Mouse (Mus musculus): Measurements from ENCODE around the gene Dnajc27.

Gene Dnajc27

GRCm38 (mm10) chr12:4083441-4083840 lies 1.1 kb downstream of the Dnajc27 start:
- DNase-seq, result peak; percentile 63

- peak; percentile 92 for DNase-seq
These were observed 25.0 kb downstream of the Dnajc27 start for GRCm38 (mm10) chr12:4107383-4107782.

GRCm38 (mm10) chr12:4116132-4116531 lies 33.7 kb downstream of the Dnajc27 start:
- no peak for DNase-seq

DNA sequence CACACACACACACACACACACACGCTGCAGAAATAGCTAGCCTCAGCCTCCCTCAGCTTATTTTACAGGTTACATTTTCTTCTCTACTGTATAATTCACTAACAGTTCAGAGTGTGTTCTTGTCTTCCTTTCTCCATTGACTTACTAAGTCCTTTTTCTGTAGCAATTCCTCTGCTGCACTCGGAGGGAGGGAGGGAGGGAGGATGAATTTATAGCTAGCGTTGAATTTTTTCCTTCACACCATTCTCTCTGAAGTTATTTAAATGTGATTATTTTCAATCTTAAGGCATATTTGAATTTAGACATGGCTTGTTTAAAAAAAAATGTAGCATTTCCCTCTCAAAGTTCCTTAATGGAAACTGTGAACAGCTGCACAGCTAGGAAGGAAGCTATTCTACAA lies 34.8 kb downstream of the Dnajc27 start:
- DNase-seq, result no peak

DNA sequence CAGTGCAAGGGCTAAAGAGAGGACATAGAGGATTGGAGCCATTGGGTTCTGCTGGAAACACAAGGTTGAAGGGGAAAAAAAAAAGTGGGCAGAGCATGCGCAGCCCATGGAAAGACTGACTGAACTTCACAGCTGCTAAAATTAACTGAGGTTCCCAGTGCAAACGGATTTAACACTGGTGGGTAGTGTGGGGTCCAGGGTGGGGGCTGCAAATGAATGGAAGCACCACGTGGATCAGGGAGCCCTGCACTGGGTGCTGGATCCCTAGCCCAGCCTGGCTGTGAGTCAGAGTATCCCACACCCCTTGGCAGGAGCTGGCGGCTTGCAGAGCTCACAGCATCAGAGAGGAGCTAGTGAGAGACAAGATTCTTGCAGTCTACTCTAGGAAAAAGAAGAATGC lies 35.2 kb downstream of the Dnajc27 start:
- DNase-seq, result peak; percentile 89

- peak; percentile 90 for DNase-seq
These were observed 45.0 kb downstream of the Dnajc27 start for GRCm38 (mm10) chr12:4127346-4127745.

GRCm38 (mm10) chr12:4132941-4133846 lies 50.8 kb downstream of the Dnajc27 start, which contains the start of gene Adcy3:
Gene Adcy3, plus strand, starts transcription at chr12:4133103.
- DNase-seq, result peak; percentile 96

- no peak for DNase-seq
These were observed 51.4 kb downstream of the Dnajc27 start for GRCm38 (mm10) chr12:4133847-4134212.

GRCm38 (mm10) chr12:4143179-4143578 lies 60.8 kb downstream of the Dnajc27 start:
- DNase-seq, result no peak

DNA sequence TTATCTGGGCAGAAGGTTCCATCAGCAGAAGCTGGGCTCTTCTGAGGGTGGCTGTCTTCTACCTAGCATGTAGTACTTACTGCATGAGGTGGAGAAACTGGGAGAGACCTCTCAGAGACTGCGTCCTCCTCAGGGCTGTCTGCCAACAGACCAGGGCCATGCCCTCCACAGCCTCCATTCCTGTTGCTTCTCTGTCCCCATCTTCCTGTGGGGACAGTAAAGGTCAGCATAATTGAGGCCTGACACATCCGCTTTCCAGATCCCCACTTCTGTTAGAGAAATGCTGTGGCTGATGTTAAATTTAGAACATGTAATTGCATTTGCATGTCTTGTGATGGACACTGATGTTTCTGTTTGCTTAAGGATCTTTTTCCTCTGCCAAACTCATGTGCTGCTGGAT lies 68.6 kb downstream of the Dnajc27 start:
- DNase-seq, result peak; percentile 95

DNA sequence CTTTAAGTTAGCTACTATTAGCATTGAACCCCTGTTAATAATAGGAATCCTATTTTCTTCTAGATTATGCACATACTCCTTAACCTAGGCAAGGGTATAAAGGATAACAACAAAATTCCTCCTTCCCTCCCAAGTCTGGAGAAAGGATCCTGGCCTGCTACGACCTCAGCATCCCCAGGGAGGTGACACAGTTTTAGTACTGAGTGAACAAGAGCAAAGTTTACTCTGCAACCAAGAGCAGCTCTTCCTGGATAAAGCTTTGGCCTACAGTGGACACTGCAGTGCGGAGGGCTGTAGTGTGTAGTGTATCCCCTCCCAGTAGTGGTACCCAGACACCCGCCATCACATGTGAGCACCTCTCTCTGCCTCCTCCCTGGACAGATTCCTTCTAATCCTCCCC lies 69.6 kb downstream of the Dnajc27 start:
- peak; percentile 96 for DNase-seq

DNA sequence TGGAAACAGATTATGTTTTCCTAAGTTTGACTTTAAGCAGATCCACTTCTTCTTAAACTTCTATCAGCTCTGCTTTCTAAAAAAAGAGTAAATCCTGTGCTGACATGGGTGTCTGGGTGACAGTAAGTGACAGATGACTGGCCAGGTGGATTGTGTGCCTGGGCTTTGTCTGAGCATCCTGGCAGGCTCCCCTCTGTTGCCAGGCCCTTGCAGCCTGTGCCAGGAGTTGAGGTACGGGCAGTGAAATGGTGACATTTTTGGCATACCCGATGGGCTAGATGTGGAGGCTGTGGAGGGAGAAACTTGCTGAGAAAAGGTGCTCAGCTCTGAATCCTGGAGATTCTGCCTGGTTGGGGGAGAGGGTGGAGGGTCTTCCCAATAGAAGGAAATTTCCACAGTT lies 75.1 kb downstream of the Dnajc27 start:
- DNase-seq, result no peak

DNA sequence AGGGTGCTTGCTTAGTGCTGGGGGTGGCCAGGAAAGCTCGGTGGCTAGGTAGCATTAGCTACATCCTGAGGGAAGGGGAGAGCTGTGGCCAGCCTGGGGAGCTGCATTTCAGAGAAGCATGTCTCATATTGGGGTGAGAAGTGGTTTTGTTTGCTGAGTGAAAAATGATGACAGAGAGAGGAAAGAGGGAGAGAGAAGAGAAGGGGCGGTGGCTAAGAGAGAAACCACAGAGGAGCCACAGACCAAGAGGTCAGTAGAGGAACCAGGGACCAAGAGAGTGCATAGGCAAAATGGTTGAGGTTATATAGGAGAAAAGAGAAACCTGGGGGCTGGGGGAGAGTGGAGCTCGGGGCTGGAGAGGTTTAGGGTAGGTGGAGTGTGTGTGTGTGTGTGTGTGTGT lies 75.8 kb downstream of the Dnajc27 start:
- DNase-seq, result no peak

DNA sequence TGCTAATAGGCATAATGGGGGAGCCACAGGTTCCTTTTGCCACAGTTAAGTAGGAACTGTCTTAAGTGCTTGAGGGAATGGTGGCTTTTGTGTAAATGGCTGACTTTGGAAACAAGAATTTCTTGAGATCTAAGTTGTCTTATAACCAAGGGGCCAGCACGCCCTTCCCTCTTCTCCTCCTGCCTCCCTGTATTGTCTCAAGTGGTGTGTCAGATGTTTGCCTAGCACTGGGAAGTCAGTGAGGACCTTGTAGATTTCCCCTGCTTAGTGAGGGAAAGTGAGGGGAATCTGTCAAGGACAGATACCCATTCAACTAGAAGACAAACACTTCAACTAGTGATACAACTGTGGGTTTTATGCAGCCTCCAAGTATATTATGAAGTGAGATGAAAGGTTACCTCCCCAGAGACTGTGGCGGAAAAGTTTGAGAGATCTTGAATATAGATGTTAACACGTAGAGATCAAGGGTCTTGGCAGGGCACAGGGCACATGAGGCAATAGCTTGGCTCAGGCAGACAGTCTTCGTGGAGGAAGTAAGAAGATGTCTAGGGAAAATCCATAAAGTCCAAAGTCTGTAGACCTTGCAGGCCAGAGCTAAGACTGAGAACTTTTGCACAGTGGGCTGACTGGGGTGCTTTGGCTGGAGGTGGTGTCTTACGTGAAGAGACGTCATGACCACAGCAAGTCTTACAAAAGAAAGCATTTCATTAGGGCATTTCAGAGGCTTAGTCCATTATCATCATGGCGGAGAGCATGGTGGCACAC lies 76.7 kb downstream of the Dnajc27 start:
- DNase-seq, result no peak
